Mouse (Mus musculus): ENCODE results near the gene Myoz1.

DNA sequence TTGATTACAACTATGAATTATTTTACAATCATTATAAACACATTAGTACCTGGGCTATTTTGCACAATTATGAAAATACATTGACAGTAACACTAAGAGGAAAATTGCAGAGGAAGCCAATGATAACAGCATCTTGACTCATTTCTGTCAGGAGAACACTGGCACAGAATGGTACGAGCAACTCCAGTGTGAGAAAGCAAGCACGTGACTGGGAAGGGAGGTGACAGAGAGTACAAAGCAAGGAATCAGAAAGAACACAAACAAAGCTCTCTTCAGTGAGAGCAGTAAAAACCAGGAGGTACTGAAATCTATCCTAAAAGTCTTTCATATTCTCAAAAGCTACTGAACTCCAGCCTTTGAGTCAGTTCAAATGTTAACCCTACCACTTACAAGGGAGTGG, 39.9 kb downstream of the Myoz1 start:
- TF ChIP-seq CTCF (IDR thresholded peaks at IDR 0.05; ENCODE audit: borderline replicate concordance, extremely low read depth, insufficient read depth, insufficient read length) = no peak
- TF ChIP-seq POLR2A (IDR thresholded peaks at IDR 0.05; ENCODE audit: borderline replicate concordance, extremely low read depth, insufficient read depth, insufficient read length, poor library complexity, severe bottlenecking) = no peak
